Mouse (Mus musculus) T-cell, adult 2 months (primary cell): ENCODE results near the gene Tal1.

Experiments
- DNase-seq: peaks from one replicate; pipeline ENCODE4 v3.0.0; 2022; ENCODE audit warnings: low spot score

Tal1 gene

DNA sequence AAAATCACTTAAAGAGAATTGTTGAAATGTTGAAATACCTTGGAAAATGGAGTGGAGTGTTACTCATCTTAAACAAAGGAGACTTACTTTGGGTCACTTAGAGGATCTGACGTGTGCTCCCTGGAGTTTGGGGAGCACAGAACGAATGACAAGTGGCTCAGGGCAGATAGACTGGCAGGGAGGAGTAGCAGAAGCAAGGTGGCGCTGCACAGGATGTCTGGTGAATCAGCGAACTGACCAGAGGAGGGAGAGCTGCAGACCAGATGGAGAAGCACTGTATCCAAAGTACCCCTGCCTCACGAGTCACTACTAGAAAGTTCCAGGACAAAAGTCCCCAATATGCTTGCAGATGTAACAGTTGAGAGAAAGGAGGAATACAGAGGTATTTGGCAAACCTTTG lies 57.0 kb downstream of the Tal1 start:
- DNase-seq, result no peak

DNA sequence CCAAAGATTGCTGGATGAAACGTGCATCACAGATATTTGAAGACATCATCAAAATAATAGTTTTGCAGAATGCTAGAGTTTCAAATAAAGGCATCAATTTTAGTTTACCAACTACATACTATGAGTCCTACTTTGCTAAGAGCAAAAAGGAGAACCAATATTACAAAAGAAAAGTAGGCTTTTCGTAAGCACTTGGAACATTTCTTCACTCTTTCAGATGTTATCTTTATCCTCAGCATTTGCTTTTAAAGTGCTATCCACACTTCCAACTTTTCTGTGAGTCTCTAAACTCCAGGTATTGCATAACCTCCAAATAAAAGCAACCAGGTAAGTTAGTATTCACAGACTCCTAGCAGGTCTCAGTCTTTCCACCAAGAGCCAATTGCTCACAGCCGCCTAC lies 63.4 kb downstream of the Tal1 start:
- no peak for DNase-seq

DNA sequence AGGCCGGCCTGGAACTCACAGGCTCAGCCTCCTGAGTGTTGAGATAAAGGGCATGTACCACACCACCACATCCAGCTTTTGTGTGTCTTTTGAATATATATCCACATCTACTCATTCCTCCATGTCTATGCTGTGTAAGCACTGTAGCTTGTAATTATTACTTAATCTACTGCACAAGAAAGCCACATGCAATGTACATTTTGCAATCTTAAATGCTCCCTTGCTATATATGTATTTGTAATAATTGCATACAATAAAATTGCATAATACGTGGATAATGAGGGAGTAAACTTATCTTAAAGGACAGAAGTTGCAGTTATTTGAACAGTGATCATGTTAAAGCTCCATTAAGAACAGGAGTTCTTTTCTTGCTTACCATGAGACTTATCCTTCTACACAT lies 64.9 kb downstream of the Tal1 start:
- DNase-seq, result no peak
